Mouse (Mus musculus): ENCODE measurements around the gene Morc2b. TPM values are rescaled to one million over a fixed set of nuclear protein-coding genes. Genes with fewer than 3 reads are reported as not detected.

Morc2b gene
- polyA plus RNA-seq, 1 experiment from 2014 or later = not detected

Other genes starting within 250 kb of the Morc2b start
- 6.4 and 8.3 TPM in 2 replicates for gene Zfp870, start 248.0 kb downstream of the Morc2b start, polyA plus RNA-seq (2015; fragmentation: Nextera tagmentation; extraction: Ambion mirVana)
- gene Cyp4f14, start 222.3 kb downstream of the Morc2b start, polyA plus RNA-seq (2015; fragmentation: Nextera tagmentation; extraction: Ambion mirVana) = not detected in 2 replicates
- gene Cyp4f13, start 192.3 kb downstream of the Morc2b start, polyA plus RNA-seq (2015; fragmentation: Nextera tagmentation; extraction: Ambion mirVana) = 16.3 and 18.3 TPM in 2 replicates
- gene Zfp472, start 173.9 kb downstream of the Morc2b start, polyA plus RNA-seq (2015; fragmentation: Nextera tagmentation; extraction: Ambion mirVana) = 11.4 TPM in 2 replicates
- 12.2 and 12.3 TPM in 2 replicates for gene Zfp952, start 146.6 kb downstream of the Morc2b start, polyA plus RNA-seq (2015; fragmentation: Nextera tagmentation; extraction: Ambion mirVana)
- 14.4 and 14.8 TPM in 2 replicates for gene Zfp763, start 106.3 kb downstream of the Morc2b start, polyA plus RNA-seq (2015; fragmentation: Nextera tagmentation; extraction: Ambion mirVana)
- not detected in 2 replicates for gene 4921501E09Rik, start 71.6 kb downstream of the Morc2b start, polyA plus RNA-seq (2015; fragmentation: Nextera tagmentation; extraction: Ambion mirVana)
- 8.9 and 9.9 TPM in 2 replicates for gene Zfp563, start 50.4 kb downstream of the Morc2b start, polyA plus RNA-seq (2015; fragmentation: Nextera tagmentation; extraction: Ambion mirVana)
- not detected in 2 replicates for gene Olfr55, start 28.8 kb upstream of the Morc2b start, polyA plus RNA-seq (2015; fragmentation: Nextera tagmentation; extraction: Ambion mirVana)
- gene Olfr239, start 51.6 kb upstream of the Morc2b start, polyA plus RNA-seq (2015; fragmentation: Nextera tagmentation; extraction: Ambion mirVana) = not detected in 2 replicates
- not detected in 2 replicates for gene Olfr1564, start 82.0 kb upstream of the Morc2b start, polyA plus RNA-seq (2015; fragmentation: Nextera tagmentation; extraction: Ambion mirVana)
- gene Zfp955a, start 115.5 kb upstream of the Morc2b start, polyA plus RNA-seq (2015; fragmentation: Nextera tagmentation; extraction: Ambion mirVana) = 20.6 and 22.0 TPM in 2 replicates
- 0.04 TPM in 1 of 2 replicates, not detected in the other for gene Olfr63, start 125.0 kb upstream of the Morc2b start, polyA plus RNA-seq (2015; fragmentation: Nextera tagmentation; extraction: Ambion mirVana)
- 14.3 TPM in 2 replicates for gene Zfp955b, start 149.9 kb upstream of the Morc2b start, polyA plus RNA-seq (2015; fragmentation: Nextera tagmentation; extraction: Ambion mirVana)
- gene Zfp81, start 219.2 kb upstream of the Morc2b start, polyA plus RNA-seq (2015; fragmentation: Nextera tagmentation; extraction: Ambion mirVana) = 9.7 and 12.1 TPM in 2 replicates